Mouse (Mus musculus) forebrain, embryonic 13.5 days (tissue): ENCODE data around the gene Yipf7. TPM values are rescaled to one million over a fixed set of nuclear protein-coding genes. Genes with fewer than 3 reads are reported as not detected.
A peak's percentile ranks its signal among the peaks of the same experiment; 100 is the strongest.

Experiments
- ATAC-seq: fragments of 200-750 bp; cut with Nextera tagmentation; 2 replicates; pipeline ENCODE4 v1.8.0; 2017
- H3K27ac ChIP-seq: fragments of 300-500 bp; sonication (generic); 2 replicates; pipeline ENCODE4 v1.5.1; 2015; ENCODE audit warnings: inconsistent platforms, mild to moderate bottlenecking, moderate library complexity
- H3K27me3 ChIP-seq: fragments of 300-500 bp; sonication (generic); 2 replicates; pipeline ENCODE4 v1.6.1; 2015; ENCODE audit warnings: mild to moderate bottlenecking, inconsistent platforms
- H3K36me3 ChIP-seq: fragments of 300-500 bp; sonication (generic); 2 replicates; pipeline ENCODE4 v1.6.1; 2015; ENCODE audit warnings: mild to moderate bottlenecking, inconsistent platforms; ENCODE audit not compliant: poor library complexity, severe bottlenecking
- H3K4me1 ChIP-seq: fragments of 300-500 bp; sonication (generic); 2 replicates; pipeline ENCODE4 v1.6.1; 2015; ENCODE audit warnings: inconsistent platforms
- H3K4me2 ChIP-seq: fragments of 300-500 bp; sonication (generic); 2 replicates; pipeline ENCODE4 v1.6.1; 2015; ENCODE audit warnings: inconsistent platforms, mild to moderate bottlenecking, moderate library complexity
- H3K4me3 ChIP-seq: fragments of 300-500 bp; sonication (generic); 2 replicates; pipeline ENCODE4 v1.5.1; 2015; ENCODE audit warnings: mild to moderate bottlenecking, inconsistent platforms
- H3K9ac ChIP-seq: fragments of 300-500 bp; sonication (generic); 2 replicates; pipeline ENCODE4 v1.6.1; 2015; ENCODE audit warnings: mild to moderate bottlenecking, inconsistent platforms
- H3K9me3 ChIP-seq: fragments of 300-500 bp; sonication (generic); replicated peaks from 2 replicates; pipeline ENCODE4 v1.6.1; 2016; ENCODE audit warnings: inconsistent platforms
- WGBS: fragments of 180-500 bp; shearing (Covaris S2); methylation state at CpG from one replicate; pipeline ENCODE4 v1.1.7; 2015; 5-methylcytosine and 5-hydroxymethylcytosine counted together
- polyA plus RNA-seq: library from polyadenylated mRNA; unstranded; fragments of >200 nt; fragmentation: Nextera tagmentation; extraction: Ambion mirVana; gene quantifications from 2 replicates; pipeline ENCODE4 v1.2.1, GENCODE M21; 2015

Yipf7 gene
- not detected in 2 replicates for polyA plus RNA-seq

DNA sequence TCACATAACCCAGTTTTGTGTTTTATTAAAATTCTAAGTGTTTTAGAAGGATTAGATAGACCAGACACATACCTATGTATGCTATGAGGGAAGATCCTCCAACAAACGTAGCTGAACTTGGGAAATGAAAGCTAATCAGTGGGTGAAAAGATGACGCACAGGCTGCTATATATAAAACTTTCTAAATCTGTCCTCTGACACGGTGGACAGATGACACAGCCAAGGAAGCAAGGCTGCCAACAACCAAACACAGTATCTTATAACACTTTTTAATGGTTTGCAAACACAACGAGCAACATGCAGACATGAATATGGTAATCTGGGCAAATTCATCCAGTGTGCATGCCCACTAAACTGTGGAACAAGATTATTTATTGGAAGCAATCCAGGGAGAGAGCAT is at the start of gene Yipf7:
Yipf7 (minus strand) TSS at position 160 of the 400 bp plus-strand sequence.
- H3K27me3 ChIP-seq, result no peaks in the 10 kb centered on the region
- H3K9ac ChIP-seq, result no peak within 1 kb of the TSS
- WGBS, result 72% methylated on average over 4 of the region's 4 CpGs
- H3K4me3 ChIP-seq, result no peak within 1 kb of the TSS
- no peaks in the 10 kb centered on the region for H3K9me3 ChIP-seq
- H3K27ac ChIP-seq, result no peak within 1 kb of the TSS
- H3K4me2 ChIP-seq, result no peak within 1 kb of the TSS
- no peak for ATAC-seq
- H3K4me1 ChIP-seq, result no peaks in the 10 kb centered on the region
- H3K36me3 ChIP-seq, result no peaks in the 10 kb centered on the region

DNA sequence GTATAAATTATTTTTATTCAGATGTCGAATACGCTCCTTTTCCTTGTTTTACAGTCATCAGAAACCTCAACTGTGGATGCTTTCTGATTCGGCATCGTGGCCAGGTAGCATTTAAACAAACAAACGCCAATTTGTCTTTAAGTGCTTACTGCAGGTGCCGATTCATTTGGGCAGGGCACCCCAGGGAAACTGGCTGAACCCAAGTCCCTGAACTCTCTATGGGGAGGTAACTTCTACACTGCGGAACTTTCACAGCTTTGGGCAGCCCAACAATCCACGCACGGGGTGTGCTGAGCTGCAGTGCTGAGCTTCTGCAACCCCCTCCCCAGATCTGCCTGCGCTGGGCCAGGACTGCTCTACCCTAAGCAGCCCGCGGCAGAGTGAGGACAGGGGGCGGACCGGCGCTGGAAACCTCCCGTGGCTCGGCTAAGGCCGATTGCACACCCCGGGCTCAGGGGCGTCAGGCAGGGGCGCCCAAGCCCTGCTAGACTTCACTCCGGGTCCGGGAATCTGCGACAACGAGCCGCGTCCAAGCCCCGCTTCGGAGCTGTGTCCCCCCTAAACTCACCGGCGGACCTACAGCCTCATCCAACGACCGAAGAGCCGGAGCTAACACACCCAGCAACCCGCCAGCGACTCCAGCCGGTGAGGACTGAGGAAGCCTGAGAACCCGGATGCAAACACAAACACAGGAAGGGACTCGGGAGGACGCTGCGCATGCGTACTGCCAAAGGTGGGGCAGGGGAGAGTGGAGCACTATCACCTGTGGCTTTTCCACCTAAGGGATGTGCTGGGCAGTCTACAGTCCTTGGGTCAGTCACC is 49.4 kb upstream of the Yipf7 start, which contains the start of gene Gnpda2:
Gnpda2 (minus strand) TSS at position 701 of the 822 bp plus-strand sequence.
- Histone ChIP-seq H3K9me3 (no peaks in the 10 kb centered on the region), H3K27ac (peak within 1 kb of the TSS; percentile 84), H3K27me3 (no peaks in the 10 kb centered on the region), H3K9ac (peak within 1 kb of the TSS; percentile 85), H3K36me3 (0 out of 2 replicates have a peak, but pooled peaks cover 12% of the 10 kb centered on the region), H3K4me2 (peak within 1 kb of the TSS; percentile 63), H3K4me1 (peaks cover 6% of the 10 kb centered on the region), H3K4me3 (peak within 1 kb of the TSS; percentile 70)
- peak; percentile 98 for ATAC-seq
- 4% methylated on average over 42 of the region's 42 CpGs for WGBS

DNA sequence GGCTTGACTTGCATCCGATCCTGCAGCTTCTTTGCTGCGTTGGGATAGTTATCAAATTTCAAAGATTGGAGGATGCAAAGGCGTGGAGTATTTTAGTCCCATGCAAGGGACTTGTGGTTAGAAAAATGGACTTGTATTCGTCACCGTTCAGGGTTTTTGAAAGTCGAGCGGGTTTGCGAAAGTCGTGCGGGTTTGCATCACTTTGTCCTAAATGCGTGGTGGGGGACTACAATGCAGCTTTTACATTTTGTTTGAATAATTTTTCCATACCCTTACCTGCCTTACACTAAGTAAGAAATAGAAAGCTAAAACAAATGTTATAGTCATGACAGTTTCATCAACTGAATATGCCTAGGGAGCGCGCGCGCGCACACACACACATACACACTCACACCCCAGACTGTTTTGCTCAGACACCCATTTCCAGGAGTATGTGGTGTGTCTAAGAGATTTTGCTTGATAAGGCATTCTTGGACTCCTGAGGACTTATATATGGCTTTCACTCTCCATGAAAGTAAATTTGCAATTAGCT is 15.0 kb upstream of the Yipf7 start:
- peak; percentile 27 for ATAC-seq
- Histone ChIP-seq H3K9ac (peak overlapping the region; percentile 96), H3K36me3 (peaks cover 23% of the 10 kb centered on the region), H3K9me3 (no peaks in the 10 kb centered on the region), H3K27ac (peak overlapping the region; percentile 92; the same call in 1 of the 2 replicates), H3K27me3 (no peaks in the 10 kb centered on the region), H3K4me2 (peak overlapping the region; percentile 67), H3K4me3 (peak overlapping the region; percentile 90), H3K4me1 (peaks cover 9% of the 10 kb centered on the region)
- WGBS, result 11% methylated on average over 16 of the region's 16 CpGs

DNA sequence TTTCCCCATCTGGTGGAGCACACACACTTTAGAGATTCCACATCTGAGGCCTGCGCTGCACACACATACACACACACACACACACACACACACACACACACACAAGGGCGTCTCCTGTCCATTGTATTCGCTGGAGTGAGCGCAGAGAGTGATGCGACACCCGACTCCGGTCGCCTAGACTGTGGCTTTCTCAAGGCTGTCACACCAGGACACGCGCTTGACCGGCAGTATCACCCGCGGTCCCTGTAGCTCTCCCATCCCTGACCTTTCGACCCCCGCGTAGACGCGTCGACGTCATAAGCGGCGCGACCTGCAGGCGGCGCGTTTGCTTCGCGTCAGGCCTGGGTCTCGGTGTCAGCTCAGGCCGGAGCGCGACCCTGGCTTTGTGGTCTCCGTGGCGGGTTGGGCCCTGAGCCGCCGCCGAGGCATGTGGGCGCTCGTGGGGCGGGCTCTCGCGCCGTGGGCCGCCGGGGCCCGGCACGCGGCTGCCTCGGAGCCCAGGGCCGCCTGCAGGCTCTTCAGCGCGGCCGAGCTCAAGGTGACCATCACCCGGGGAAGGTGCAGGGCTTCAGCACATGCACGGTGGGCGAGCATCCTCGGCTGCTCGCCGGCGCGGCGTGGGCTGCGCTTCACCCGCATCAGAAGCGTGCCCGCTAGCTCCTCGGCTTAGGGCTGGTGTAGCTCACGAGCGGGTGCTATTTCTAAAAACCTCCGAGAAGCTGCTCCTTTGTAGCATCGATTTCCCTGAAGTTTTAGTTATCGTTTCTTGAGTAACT is 14.4 kb upstream of the Yipf7 start, which contains the start of gene Guf1:
Guf1 (plus strand) TSS at position 296 of the 776 bp plus-strand sequence.
- no peaks in the 10 kb centered on the region for H3K9me3 ChIP-seq

DNA sequence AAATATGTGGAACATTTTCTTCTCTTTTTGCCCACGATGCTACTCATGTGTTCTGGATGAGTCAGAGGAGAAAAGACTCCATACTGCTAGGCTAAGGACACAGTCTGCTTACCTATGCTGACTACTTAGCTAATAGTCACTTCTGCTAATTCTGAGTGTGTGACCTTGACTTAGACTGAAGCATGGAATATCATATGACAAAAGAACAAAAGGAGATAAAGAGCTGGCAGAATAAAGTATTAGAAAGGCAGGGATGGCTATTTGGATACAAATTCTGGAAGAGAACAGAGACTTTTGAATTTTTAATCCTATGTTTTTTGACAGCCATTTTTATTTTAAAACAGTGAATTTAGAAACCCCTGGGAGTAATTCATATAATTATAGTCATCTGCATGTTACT is 768 bp downstream of the Yipf7 start:
- no peak overlapping the region for H3K27ac ChIP-seq
- WGBS, result 91% methylated on average over 1 of the region's 1 CpGs
- no peak overlapping the region for H3K9ac ChIP-seq
- H3K9me3 ChIP-seq, result no peaks in the 10 kb centered on the region
- ATAC-seq, result no peak
- H3K4me1 ChIP-seq, result no peaks in the 10 kb centered on the region
- no peak overlapping the region for H3K4me2 ChIP-seq
- H3K36me3 ChIP-seq, result no peaks in the 10 kb centered on the region
- no peak overlapping the region for H3K4me3 ChIP-seq
- H3K27me3 ChIP-seq, result no peaks in the 10 kb centered on the region

More for the DNA sequence above, 14.4 kb upstream of the Yipf7 start, which contains the start of gene Guf1:
- Histone ChIP-seq H3K27me3 (no peaks in the 10 kb centered on the region), H3K4me1 (peaks cover 9% of the 10 kb centered on the region), H3K27ac (peak within 1 kb of the TSS; percentile 92), H3K4me3 (peak within 1 kb of the TSS; percentile 90), H3K9ac (peak within 1 kb of the TSS; percentile 96), H3K36me3 (peaks cover 19% of the 10 kb centered on the region), H3K4me2 (peak within 1 kb of the TSS; percentile 67)
- WGBS, result under 1% methylated on average over 66 of the region's 72 CpGs
- ATAC-seq, result peak; percentile 93

DNA sequence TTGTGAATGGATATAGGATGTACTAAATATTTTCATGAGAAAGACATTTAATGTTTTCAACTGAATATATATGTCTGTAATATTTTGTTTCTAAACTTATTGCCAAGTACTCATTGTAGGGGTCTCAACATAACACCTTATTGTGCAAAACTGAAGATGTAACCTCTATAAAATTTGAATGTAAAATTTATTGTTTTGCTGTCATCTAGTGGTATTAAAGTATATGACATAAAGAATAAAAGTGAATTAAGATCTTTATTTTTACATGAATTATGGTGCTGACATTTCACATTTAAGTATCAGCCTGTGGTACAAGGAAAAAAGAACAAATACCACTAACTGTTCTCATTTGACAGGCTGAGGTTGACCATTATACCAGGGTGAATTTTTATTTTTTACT is 18.5 kb downstream of the Yipf7 start:
- no peaks in the 10 kb centered on the region for H3K4me1 ChIP-seq
- H3K36me3 ChIP-seq, result no peaks in the 10 kb centered on the region
- no peak for ATAC-seq
- H3K27me3 ChIP-seq, result no peaks in the 10 kb centered on the region
- H3K9me3 ChIP-seq, result no peaks in the 10 kb centered on the region
- H3K27ac ChIP-seq, result no peak overlapping the region
- no peak overlapping the region for H3K4me2 ChIP-seq
- H3K9ac ChIP-seq, result no peak overlapping the region
- H3K4me3 ChIP-seq, result no peak overlapping the region

DNA sequence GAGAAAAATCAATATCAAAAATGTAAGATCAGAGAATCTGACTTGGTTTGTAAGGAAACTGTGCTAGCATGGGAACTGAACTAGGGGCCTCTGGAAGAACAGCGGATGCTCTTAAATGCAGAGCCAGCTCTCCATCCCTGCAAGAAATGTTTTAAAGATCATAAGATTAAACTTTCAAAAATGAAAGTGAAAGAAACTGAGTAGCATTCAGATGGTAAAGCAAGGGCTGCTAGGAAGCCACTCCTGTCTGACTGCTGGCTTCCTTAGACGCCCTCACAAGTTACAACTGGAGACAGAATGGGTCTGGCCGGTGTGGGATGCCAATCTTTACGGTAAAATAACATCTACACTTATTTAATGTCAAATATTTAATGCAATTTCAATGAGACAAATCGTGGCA is 20.4 kb downstream of the Yipf7 start:
- ATAC-seq, result no peak
- H3K9ac ChIP-seq, result no peak overlapping the region
- H3K4me2 ChIP-seq, result no peak overlapping the region
- no peaks in the 10 kb centered on the region for H3K36me3 ChIP-seq
- no peak overlapping the region for H3K4me3 ChIP-seq
- no peaks in the 10 kb centered on the region for H3K27me3 ChIP-seq
- no peak overlapping the region for H3K27ac ChIP-seq
- H3K4me1 ChIP-seq, result no peaks in the 10 kb centered on the region
- WGBS, result 77% methylated on average over 5 of the region's 5 CpGs
- no peaks in the 10 kb centered on the region for H3K9me3 ChIP-seq

DNA sequence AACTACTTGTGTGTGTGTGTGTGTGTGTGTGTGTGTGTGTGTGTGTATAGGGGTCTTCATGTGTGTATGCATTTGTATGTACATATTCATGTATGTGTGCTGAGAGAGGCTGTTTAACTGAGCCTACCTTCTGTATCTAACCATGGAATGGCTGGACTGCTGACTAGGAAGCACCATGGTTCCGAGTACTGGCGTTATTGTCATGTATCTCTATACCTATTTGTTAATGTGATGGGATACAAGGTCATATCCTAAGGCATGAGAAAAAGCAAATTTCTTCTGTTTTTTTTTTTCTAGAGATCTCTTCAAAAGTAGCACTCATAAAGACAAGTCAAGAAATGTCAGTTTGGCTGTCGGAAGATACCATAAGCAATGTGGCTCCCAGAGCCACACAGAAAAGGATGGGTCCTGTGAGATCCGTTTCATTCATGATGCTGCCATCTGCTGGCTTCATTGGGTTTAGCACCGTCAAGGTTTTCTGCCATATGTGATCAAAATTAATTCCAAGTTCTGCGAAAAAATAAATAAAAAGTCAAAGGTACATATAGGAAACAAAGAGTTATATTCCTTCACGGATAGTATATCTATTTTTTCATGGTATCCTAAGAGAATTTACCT is 21.7 kb downstream of the Yipf7 start:
- H3K9ac ChIP-seq, result no peak overlapping the region
- no peaks in the 10 kb centered on the region for H3K27me3 ChIP-seq
- H3K9me3 ChIP-seq, result no peaks in the 10 kb centered on the region
- H3K4me1 ChIP-seq, result no peaks in the 10 kb centered on the region
- H3K27ac ChIP-seq, result no peak overlapping the region
- H3K4me2 ChIP-seq, result no peak overlapping the region
- no peak overlapping the region for H3K4me3 ChIP-seq
- 36% methylated on average over 7 of the region's 7 CpGs for WGBS
- ATAC-seq, result peak; percentile 82
- H3K36me3 ChIP-seq, result no peaks in the 10 kb centered on the region

DNA sequence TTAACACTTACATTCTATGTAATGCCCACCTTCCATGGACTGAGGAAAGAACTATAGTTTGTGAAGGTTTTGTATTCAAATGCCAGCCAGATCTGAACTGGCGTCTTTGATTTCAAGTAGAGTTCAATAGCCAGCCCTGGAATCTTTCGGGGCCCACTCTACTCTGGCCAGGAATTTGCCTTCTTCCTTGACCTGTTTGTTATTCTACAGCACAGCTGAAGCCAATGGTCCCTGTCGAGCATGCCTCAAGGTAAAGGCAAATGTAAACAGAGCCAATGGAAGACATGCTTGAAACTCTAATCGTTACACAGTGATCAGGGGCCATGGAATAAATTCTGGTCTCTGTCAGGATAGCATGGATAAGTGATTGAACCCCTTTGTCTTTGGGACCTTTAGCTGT is 30.2 kb downstream of the Yipf7 start:
- Histone ChIP-seq H3K9me3 (no peaks in the 10 kb centered on the region), H3K4me3 (no peak overlapping the region), H3K9ac (no peak overlapping the region), H3K27ac (no peak overlapping the region), H3K27me3 (no peaks in the 10 kb centered on the region), H3K4me2 (no peak overlapping the region), H3K4me1 (no peaks in the 10 kb centered on the region), H3K36me3 (no peaks in the 10 kb centered on the region)
- 83% methylated on average over 4 of the region's 4 CpGs for WGBS
- no peak for ATAC-seq

DNA sequence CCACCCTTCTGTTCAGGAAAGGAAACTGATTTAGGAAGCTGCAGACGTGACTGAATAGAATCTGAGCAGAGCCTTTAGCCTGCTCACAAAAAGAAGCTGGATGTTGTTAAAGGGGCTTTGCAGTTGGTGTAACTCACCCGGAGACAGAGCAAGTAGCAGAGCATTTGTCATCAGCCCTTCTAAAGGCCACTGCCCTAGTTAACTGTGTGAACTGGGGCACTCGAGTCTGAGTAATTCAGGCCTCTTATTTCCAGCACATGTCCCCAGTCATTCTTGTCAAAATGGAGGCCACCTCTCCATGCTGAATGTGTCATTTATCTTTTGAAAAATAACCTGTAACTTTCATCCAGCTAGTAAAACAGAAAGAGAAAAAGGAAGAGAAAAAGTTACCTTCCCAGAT is 30.8 kb downstream of the Yipf7 start:
- H3K4me2 ChIP-seq, result no peak overlapping the region
- H3K9me3 ChIP-seq, result no peaks in the 10 kb centered on the region
- 57% methylated on average over 3 of the region's 3 CpGs for WGBS
- H3K4me1 ChIP-seq, result no peaks in the 10 kb centered on the region
- H3K36me3 ChIP-seq, result no peaks in the 10 kb centered on the region
- no peak overlapping the region for H3K9ac ChIP-seq
- no peak overlapping the region for H3K27ac ChIP-seq
- no peak for ATAC-seq
- no peaks in the 10 kb centered on the region for H3K27me3 ChIP-seq
- no peak overlapping the region for H3K4me3 ChIP-seq

DNA sequence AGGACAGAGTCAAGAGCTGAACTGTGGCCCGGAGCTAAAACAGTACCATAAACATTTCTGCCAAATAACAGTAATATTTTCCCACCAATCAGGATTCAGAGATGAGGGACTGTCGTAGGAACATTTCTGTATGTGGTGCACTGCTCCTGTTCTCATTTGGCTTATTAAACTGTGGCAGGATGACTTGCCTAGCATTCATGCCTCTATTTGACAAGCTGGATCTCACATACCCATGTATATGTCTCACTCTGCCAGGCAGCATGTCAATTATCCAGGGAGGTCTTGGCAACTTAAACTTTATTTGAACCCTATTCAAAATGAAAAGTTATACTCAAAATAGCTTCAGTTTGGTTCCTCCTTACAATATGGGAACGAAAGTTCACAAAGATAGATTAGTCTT is 35.4 kb downstream of the Yipf7 start:
- ATAC-seq, result peak; percentile 63; the same call in 1 of the 2 replicates
- Histone ChIP-seq H3K9ac (no peak overlapping the region), H3K27me3 (no peaks in the 10 kb centered on the region), H3K27ac (no peak overlapping the region), H3K4me3 (no peak overlapping the region), H3K9me3 (no peaks in the 10 kb centered on the region), H3K36me3 (no peaks in the 10 kb centered on the region), H3K4me2 (no peak overlapping the region), H3K4me1 (no peaks in the 10 kb centered on the region)
- 82% methylated on average over 3 of the region's 3 CpGs for WGBS

DNA sequence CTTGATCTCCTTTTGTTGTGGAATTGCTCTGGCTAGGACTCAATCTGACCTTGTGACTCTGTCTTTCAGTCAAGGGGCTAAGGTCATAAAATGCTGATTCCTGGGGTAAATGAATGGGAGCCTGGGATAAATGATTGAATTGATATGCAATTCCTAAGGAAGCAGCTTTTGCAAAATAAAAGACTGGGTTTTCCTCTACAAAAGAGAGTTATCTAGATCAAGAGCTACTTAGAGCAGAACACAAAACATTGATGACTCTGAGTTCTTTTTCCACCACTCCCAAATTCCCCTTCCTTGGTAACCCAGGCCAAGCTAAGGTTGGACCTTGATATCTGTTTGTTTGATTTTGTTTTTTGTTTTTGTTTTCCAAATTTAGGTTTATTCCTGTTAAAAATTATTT is 53.4 kb downstream of the Yipf7 start:
- H3K4me3 ChIP-seq, result no peak overlapping the region
- ATAC-seq, result no peak

More for the DNA sequence above, 53.4 kb downstream of the Yipf7 start:
- Histone ChIP-seq H3K4me1 (no peaks in the 10 kb centered on the region), H3K27ac (no peak overlapping the region), H3K36me3 (no peaks in the 10 kb centered on the region), H3K27me3 (no peaks in the 10 kb centered on the region), H3K4me2 (no peak overlapping the region), H3K9ac (no peak overlapping the region), H3K9me3 (no peaks in the 10 kb centered on the region)
